Mouse (Mus musculus): ENCODE measurements at regions not wholly inside any gene's neighbourhood (a gene's known extent, or its start where the extent isn't known, plus 50 kb on each side); places are given as distances from the start of the nearest gene placed in this dataset.
"Not testable (repeated sequence)": the region's sequence is repeated elsewhere in the genome, so short reads cannot be mapped to it uniquely, and the experiment has no call there.

DNA sequence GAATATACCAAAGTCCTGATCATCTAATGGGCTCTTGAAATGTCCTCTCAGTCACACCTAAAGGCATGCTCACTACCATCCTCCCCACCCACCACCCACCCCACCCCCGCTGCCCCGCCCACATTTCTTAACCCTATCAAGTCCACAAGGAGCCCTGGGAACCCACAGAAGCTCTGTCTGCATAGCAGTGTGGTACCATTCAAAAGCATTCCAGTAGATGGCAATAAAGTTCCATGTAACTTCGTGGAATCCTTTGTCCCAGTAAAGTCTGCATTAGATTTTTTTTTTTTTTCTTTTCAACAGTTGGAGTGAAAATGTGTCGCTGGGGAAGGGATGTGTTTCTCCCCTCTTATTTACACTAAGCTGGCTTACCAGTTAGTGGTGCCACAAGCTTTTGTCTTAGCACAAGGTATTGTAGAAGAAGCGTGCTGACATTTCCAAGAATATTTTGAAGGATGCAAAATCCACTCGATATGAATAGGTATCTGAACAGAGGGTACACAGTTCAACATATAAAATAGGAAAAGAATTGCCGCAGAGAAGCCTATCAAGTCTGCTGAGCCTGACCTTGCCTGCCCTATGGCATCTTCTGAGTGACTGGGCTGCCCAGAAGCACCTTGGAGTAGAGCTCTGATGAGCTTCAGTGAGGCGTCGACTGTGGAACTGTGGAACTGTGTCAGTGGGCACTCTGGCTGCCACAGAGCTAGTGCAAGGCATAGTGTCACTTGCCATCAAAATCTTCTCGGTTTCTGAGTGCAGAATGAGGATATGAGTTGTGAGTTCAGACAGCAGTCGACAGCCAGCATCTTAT, 199.0 kb downstream of the Zfp619 start:
- no peak for ATAC-seq (replicated peaks; ENCODE audit: low FRiP score, low TSS enrichment, poor library complexity, severe bottlenecking)

DNA sequence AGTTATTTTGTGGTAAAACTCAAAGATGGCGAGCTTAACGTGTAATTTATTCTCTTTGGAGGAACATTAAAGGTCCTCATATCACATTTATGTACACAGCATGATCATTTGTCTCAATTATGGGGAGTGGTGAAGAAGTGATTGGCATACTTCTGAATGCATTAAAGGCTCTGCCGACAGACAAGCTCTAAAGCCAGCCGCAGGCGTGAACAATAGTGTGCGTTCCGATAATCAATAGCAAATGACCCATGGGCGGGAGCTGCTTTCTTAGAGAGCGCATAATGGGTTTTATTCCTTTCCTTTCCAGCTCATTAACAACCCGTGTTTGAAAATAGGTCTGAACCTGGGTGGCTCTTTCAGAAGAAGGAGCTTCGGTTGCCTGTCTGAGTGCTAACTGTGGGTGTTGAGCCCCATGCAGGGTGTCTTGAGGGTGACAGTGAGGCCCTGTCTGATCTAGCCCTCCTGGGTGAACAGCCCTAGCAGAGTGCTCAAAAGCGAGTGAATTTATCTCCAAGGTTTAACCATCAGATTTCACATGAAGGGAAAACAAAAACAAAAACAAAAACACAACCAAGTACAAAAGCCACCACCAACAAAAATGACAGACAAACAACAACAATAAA, 210.5 kb downstream of the Zfp619 start:
- no peak for ATAC-seq (replicated peaks; ENCODE audit: low FRiP score, low TSS enrichment, poor library complexity, severe bottlenecking)

DNA sequence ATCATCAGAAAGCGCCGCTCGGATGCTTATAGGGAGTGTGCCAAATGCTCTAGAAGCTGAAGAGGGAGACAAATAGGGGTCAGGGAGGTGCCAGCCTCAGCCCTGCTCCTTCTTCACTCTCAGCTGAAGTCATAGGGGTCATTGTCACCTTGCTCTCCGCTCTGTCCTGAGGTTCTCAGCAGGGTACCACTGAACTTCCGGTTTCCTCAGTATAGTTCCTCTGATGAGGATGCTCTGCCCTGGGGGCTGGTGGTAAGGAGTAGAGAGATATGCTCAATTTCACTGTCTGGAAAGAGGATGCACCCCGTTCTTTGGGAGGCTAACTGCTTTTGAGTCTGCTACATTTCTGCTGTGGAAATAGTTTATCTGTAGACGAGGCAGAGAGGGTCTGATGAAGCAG, 211.4 kb downstream of the Zfp619 start:
- no peak for ATAC-seq (replicated peaks; ENCODE audit: low FRiP score, low TSS enrichment, poor library complexity, severe bottlenecking)

DNA sequence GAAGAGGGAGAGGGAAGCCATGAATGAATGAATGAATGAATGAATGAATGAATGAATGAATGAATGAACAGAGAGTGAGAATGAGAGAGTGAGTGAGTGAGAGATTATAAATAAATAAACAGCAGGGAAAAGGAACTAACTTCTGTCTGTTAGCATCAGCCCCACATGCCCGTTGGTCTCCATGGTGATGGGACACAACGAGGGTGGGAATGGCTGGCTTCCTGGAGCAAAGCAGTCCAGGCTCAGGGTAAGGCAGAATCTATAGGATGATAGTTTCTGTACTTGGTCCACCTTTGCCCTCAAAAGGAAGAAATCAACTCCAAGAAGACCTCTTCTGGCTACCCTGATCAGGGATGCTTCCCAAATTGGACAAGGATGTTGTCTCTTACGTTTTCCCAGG, 212.2 kb downstream of the Zfp619 start:
- no peak for ATAC-seq (replicated peaks; ENCODE audit: low FRiP score, low TSS enrichment, poor library complexity, severe bottlenecking)

DNA sequence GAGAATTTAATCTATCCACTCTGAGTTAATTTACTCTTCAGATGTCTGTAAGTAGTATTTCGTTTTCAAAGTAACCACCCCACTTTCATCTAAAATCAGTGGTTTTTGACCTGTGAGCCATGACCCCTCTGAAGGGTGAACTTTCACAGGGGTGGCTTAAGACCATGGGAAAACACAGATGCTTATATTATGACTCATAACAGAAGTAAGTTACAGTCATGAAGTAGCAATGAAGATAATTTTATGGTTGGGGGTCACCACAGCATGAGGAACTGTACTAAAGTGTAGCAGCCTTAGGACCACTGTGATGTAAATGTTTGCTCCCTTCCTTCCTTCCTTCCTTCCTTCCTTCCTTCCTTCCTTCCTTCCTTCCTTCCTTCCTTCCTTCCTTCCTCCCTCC, 215.2 kb downstream of the Zfp619 start:
- ATAC-seq (replicated peaks; ENCODE audit: low FRiP score, low TSS enrichment, poor library complexity, severe bottlenecking): no peak

DNA sequence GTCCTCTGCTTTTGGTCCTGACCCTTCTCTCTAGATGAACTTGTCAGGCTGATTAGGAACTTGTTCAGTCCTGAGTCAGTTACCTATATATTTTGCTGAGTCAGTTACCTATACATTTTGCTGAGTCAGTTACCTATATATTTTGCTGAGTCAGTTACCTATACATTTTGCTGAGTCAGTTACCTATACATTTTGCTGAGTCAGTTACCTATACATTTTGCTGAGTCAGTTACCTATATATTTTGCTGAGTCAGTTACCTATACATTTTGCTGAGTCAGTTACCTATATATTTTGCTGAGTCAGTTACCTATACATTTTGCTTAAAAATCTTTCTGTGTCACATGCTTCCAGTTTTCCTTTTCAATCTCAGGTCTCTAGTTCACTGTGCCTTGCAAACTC, 230.8 kb downstream of the Zfp619 start:
- ATAC-seq (replicated peaks; ENCODE audit: low FRiP score, low TSS enrichment, poor library complexity, severe bottlenecking): not testable (repeated sequence)

DNA sequence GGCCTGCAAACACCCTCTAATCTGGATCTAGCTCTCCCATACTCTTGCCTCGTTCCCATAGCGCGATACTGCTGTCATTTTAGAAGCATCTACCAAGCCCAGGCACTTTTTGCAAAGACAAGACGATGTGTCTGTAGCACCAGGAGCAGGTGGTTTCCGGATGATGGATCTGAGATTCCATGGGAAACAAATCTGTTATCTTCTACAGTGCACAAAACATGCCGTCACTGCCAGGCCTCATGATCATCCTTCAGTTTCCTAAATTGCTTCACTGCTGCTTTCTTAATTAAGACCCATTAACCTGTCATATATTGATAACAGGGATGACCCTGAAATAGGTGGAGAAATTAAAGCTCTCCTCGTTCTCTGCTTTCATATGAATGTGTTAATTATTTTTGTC, 232.9 kb downstream of the Zfp619 start:
- no peak for ATAC-seq (replicated peaks; ENCODE audit: low FRiP score, low TSS enrichment, poor library complexity, severe bottlenecking)

DNA sequence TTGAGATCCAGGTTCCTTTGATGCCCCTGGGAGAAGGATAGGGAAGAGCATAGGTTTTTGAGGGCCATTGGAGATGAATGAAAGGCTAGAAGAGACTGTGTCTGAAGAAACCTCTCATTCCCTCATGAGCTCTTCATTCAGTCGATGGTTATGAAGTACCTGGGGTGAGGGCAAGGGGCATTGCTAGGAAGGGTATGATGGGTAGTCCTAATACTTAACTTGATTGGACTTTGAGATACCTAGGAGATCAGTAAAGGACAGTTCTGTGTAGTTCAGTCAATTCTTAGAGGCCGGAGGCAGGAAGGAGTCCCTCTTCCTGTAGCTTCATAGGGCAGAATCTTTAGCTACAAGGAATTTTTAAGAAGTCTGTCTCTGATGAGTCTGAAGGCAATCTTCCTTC, 246.8 kb downstream of the Zfp619 start:
- no peak for ATAC-seq (replicated peaks; ENCODE audit: low FRiP score, low TSS enrichment, poor library complexity, severe bottlenecking)

DNA sequence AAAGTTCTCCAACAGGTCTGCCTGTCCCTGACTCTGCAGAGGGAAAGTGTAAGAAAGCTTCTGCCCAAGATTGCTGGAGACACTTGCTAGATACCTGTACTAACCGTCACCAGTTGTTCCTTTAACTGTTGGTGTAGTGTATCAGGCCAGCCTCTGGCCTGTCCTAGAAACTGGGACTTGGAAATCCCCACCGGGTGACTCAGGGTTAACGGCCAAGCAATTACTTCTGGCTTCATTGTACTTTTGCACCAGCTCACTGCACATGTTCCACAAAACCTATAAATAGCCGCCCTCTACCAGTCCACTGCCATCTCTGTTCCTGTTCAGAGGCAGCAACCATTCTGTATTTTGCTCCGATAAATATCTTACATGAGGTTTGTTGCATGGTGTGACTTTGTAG, 247.5 kb downstream of the Zfp619 start:
- ATAC-seq (replicated peaks; ENCODE audit: low FRiP score, low TSS enrichment, poor library complexity, severe bottlenecking): no peak

DNA sequence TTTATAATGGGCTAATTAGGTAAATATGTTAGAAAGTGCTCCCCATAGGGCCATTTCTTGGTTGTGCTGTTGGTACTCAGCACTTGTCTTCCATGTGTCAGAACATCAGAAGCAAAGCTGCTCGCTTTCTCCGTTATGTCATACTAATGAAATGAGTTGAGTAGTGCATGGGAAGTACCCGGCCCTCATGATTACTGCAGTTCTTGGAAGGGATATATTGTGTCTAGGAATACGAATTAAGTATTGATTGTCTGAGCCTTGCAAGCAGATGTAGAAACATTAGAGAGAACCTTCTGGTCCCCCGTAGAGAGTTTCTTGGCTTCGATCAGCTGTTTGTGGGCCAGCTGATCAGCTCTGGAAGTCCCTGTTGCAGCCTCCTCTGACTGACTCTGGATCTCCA, 255.7 kb downstream of the Zfp619 start:
- no peak for ATAC-seq (replicated peaks; ENCODE audit: low FRiP score, low TSS enrichment, poor library complexity, severe bottlenecking)

DNA sequence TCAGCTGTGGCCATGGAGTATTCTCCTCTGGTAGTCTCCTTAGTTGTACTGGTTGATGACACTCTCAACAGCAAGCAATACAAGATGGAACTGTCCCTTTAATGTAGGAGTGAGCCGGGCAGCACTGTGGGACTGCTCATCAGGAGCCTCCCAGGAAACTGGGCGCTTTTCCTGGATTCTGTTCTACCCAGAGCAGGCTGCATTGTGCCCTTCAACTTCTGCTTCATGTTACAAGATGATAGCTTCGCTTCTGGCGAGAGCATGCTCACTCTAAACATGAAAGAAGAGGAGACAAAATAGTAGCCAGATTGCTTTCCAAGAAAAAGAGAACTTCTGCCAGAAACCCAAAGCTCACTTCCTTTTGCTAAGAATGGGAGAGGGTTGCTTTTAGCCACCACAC, 271.8 kb downstream of the Zfp619 start:
- no peak for ATAC-seq (replicated peaks; ENCODE audit: low FRiP score, low TSS enrichment, poor library complexity, severe bottlenecking)

DNA sequence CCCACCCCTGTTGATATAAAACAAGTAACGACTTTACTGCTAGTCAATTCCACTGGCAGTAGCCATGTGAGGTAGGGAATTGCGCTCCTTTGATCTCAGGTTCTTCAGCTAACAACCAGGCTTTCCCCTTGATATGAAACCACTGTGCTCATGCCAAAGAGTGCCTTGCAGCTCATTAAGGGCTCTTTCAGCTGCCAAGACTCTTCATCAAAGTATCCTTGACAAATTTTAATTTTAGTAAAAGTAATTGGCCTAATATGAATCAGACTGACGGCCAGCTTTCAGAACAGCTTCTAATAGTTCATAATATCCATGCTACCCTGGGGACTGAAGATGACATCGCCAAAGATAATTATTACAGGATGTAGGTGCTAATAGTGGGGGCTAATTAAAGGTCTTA, 272.3 kb downstream of the Zfp619 start:
- no peak for ATAC-seq (replicated peaks; ENCODE audit: low FRiP score, low TSS enrichment, poor library complexity, severe bottlenecking)

DNA sequence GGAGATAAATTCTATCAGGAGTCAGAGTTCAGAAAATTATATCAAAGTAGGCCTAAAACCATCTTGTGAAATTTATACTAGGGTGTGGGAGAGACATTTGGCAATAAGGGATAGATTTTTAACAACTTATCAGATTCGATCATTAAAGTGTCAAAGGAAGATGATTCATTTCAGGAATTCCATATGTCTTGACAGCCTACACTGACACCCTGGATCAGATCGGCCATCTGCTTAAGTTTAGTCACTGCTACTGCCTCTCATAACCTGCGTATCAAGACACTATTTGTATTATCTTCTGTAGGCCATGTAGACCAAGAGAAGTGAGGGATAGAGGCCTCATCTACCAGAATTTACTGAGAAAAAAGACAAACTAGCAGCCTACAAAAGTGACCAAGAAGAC, 277.2 kb downstream of the Zfp619 start:
- no peak for ATAC-seq (replicated peaks; ENCODE audit: low FRiP score, low TSS enrichment, poor library complexity, severe bottlenecking)

DNA sequence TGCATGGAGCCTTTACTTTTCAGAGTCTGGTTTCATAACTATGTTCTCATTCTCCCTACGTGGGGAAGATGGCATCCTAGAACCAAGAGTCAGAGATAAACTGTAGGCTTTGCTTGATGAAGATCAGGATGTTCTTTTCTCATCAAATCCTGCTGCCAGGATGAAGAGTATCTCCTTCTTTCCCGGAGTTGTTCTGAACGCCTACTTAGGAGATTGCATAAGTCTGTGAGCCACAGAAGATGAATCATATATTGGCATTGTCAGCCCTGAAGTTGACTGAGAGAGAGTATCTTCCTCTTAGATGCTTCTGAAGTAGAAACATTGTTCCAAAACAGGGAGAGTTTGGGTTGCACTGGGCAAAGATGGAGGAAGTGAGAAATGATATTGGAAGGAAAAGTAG, 286.7 kb downstream of the Zfp619 start:
- no peak for ATAC-seq (replicated peaks; ENCODE audit: low FRiP score, low TSS enrichment, poor library complexity, severe bottlenecking)

DNA sequence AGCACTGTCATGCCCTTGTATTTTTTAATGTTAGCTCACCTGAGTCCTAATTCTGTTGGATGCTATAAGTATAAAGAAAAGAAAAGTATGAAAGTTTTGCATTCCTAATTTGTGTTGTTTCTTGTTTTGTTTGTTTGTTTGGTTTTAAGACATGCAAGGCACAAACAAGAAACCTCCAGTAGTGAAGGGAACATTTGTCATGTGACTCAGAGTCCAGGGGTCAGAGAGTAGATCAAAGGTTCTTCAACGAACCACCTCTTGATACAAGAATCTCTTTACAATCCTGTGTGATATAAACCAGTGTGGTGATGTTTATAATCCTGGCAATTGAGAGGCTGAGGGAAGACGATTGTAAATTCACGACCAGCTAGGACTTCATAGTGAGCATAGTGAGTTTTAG, 300.5 kb downstream of the Zfp619 start:
- ATAC-seq (replicated peaks; ENCODE audit: low FRiP score, low TSS enrichment, poor library complexity, severe bottlenecking): no peak

DNA sequence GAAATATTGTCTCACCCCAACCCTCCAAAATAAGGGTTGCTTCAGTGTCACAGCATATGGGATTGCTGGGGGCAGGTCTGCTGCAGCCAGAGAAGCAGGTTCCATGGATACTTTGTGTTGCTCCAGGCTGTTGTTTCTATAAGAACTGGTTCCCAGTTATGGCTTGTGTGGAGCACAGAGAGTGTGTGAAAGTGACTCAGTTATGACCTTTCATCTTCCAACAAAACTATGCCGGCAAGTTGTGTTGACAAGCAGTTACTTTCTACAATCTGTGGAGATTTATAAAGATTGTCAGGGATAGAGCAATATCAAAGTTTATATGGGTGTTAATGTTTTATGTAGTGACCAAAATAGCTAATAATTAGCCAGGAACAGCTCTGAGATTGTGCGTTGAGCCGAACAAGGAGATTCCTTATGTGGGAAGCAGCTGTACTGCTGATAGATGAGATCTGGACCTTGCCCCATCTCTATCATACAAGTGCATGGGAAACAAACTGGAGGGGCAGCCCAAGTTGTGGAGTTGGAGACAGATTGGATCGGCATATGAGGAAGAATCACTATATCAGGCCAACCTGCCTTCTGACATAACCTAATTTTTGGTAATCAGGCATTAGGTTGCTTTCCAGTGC, 305.1 kb downstream of the Zfp619 start:
- ATAC-seq (replicated peaks; ENCODE audit: low FRiP score, low TSS enrichment, poor library complexity, severe bottlenecking): no peak

DNA sequence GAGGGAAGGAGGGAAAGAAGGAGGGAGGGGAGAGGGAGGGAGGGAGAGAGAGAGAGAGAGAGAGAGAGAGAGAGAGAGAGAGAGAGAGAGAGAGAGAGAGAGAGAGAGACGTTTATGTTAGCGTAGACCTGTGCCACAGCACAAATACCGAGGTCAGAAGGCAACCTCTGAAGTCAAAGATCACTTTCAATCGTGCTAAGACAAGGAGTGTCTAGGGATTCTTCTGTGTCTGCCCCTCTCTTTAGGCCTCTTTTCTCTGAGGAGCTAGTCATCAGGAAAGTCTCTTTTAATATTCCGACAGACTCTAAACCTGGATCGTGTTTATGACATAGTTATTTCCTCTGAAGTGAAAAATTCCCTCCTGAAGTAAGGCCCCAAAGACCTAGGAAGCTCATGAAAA, 310.8 kb downstream of the Zfp619 start:
- no peak for ATAC-seq (replicated peaks; ENCODE audit: low FRiP score, low TSS enrichment, poor library complexity, severe bottlenecking)

DNA sequence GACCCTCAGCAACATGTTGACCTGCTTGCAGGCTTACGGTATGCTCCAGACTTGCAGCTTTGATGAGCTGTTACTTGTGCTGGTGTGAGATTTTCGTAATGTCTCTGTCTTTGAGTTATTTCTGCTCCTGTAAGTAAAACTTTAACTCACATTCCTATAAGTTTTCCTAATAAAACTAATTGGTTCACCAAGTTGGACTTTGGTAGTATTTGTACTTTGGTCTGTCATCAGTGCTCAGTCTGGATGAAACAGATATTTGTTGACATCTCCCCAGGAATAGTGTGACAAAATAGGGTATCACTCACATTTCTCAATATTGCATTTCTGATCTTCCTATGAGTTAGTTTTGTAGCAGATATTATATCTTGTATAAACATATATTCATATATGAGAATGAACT, 313.3 kb downstream of the Zfp619 start:
- no peak for ATAC-seq (replicated peaks; ENCODE audit: low FRiP score, low TSS enrichment, poor library complexity, severe bottlenecking)

DNA sequence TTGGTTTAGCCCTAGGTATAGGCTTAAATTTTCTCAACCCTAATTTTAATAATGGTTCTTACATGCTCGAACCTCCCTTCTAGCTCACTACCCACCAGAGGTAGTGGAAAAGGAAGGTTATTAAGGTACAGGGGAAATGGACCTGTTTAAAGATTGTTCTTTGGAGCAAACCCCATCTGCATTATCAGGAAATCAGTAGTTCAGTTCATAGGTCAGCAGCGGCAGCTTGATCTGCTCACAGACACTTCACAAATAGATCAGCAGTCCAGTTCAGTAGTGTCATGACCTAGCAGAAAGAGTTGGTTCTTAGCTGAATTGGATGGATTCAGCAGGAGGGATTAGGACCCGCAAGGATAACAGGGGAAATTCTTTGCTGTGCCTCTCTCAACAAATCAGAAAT, 324.4 kb downstream of the Zfp619 start:
- ATAC-seq (replicated peaks; ENCODE audit: low FRiP score, low TSS enrichment, poor library complexity, severe bottlenecking): no peak

DNA sequence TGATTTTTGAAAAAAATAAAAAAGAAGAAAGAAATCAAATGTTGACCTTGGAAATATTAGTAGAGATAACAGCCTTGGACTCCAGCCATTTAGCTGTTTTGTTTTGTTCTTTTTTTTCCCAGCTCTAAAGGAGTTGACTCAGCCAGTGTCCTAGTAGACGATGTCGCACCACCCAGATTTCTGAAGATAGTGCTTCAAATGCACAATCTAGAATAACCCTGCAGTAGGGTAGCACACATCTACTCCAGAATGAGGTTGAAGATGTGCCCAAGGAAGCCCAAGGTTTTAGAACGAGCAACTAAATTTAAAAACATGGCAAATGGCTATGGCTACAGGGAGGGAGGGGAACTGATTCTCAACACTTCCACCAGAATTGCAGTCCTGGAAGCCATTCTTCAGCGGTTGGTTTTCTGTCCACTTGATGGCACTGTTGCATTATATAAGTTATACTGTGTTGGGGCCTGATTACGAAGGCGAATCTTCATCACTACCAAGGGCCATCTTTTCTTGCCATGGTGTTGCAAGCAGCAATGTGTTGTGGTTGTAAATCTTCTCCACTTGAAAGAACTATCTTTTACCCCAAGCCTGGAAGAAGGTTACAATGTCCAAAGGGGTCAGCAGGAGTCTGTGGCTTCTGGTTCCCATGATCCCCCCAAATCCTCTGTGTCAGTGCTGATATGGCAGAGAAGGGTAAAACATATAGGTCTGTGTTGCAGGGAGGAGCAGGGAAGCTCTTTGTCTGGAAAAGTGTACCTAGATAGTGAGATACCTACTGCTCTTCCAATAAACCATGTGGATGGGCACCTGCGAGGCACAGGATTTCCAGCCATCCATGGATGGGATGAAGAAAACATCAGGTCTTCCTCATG, 330.6 kb downstream of the Zfp619 start:
- 0 out of 2 replicates have a peak, but pooled peaks have one; percentile 55 for ATAC-seq (replicated peaks; ENCODE audit: low FRiP score, low TSS enrichment, poor library complexity, severe bottlenecking)

Data from megakaryocyte-erythroid progenitor cell, adult 5-6 weeks (primary cell).